Mouse (Mus musculus) CD8-positive naive resting alpha-beta T cell, adult 2 months (primary cell): Measurements from ENCODE around the gene Acsbg1.
A peak's percentile ranks its signal among the peaks of the same experiment; 100 is the strongest.
"Not testable (repeated sequence)": the region's sequence is repeated elsewhere in the genome, so short reads cannot be mapped to it uniquely, and the experiment has no call there.

Experiments
- DNase-seq, 2 experiments: peaks; one replicate each; pipeline ENCODE4 v3.0.0; 2022; ENCODE audit warnings: low read depth in 2 of 2, low spot score in 2 of 2

Gene Acsbg1

GRCm38 (mm10) chr9:54661605-54662377, at the start of gene Acsbg1:
Gene Acsbg1, minus strand, starts transcription at chr9:54661870.
- no peak for DNase-seq

GRCm38 (mm10) chr9:54708085-54708484, 46.4 kb upstream of the Acsbg1 start:
- no peak for DNase-seq

- no peak for DNase-seq
Observed at GRCm38 (mm10) chr9:54707288-54707999, 45.8 kb upstream of the Acsbg1 start.

- DNase-seq: no peak
Observed at GRCm38 (mm10) chr9:54705561-54705960, 43.9 kb upstream of the Acsbg1 start.

- DNase-seq: no peak
Observed at GRCm38 (mm10) chr9:54704361-54704760, 42.7 kb upstream of the Acsbg1 start.

GRCm38 (mm10) chr9:54702581-54702980, 40.9 kb upstream of the Acsbg1 start:
- no peak for DNase-seq

GRCm38 (mm10) chr9:54700746-54701145, 39.1 kb upstream of the Acsbg1 start:
- no peak for DNase-seq

GRCm38 (mm10) chr9:54700174-54700475, 38.5 kb upstream of the Acsbg1 start:
- no peak for DNase-seq

- peak; percentile 65 to 66 for DNase-seq
Observed at GRCm38 (mm10) chr9:54699345-54700173, 37.9 kb upstream of the Acsbg1 start.

- DNase-seq: no peak
Observed at GRCm38 (mm10) chr9:54699087-54699344, 37.3 kb upstream of the Acsbg1 start.

GRCm38 (mm10) chr9:54698318-54699086, 36.8 kb upstream of the Acsbg1 start, which contains the start of gene Dnaja4:
Gene Dnaja4, plus strand, starts transcription at chr9:54698873.
- DNase-seq: no peak

GRCm38 (mm10) chr9:54691241-54691805, 29.7 kb upstream of the Acsbg1 start:
- peak; percentile 10 to 24 for DNase-seq

- DNase-seq: not testable (repeated sequence)
Observed at GRCm38 (mm10) chr9:54690697-54691096, 29.0 kb upstream of the Acsbg1 start.

- no peak for DNase-seq
Observed at GRCm38 (mm10) chr9:54689446-54689845, 27.8 kb upstream of the Acsbg1 start.

GRCm38 (mm10) chr9:54687246-54688236, 25.9 kb upstream of the Acsbg1 start:
- DNase-seq: no peak

GRCm38 (mm10) chr9:54683814-54684605, 22.3 kb upstream of the Acsbg1 start:
- no peak for DNase-seq

- no peak for DNase-seq
Observed at GRCm38 (mm10) chr9:54682846-54683245, 21.2 kb upstream of the Acsbg1 start.

- DNase-seq: peak; percentile 52 to 66
Observed at GRCm38 (mm10) chr9:54676531-54676986, 14.9 kb upstream of the Acsbg1 start.

GRCm38 (mm10) chr9:54673887-54674286, 12.2 kb upstream of the Acsbg1 start:
- no peak for DNase-seq
